Mouse (Mus musculus) forebrain, embryonic 16.5 days (tissue): ENCODE measurements around the gene Lpin2. TPM values are rescaled to one million over a fixed set of nuclear protein-coding genes. Genes with fewer than 3 reads are reported as not detected.

Experiments used
- ATAC-seq: fragments of 200-750 bp; cut with Nextera tagmentation; 2 replicates; pipeline ENCODE4 v1.8.0; 2017; ENCODE audit warnings: mild to moderate bottlenecking, moderate library complexity
- H3K27ac ChIP-seq: fragments of 300-500 bp; sonication (generic); 2 replicates; pipeline ENCODE4 v1.5.1; 2014; ENCODE audit warnings: low read length, control low read depth
- H3K27me3 ChIP-seq: fragments of 300-500 bp; sonication (generic); replicated peaks from 2 replicates; pipeline ENCODE4 v1.6.1; 2014; ENCODE audit warnings: low read length; ENCODE audit not compliant: control insufficient read depth, insufficient read depth
- H3K36me3 ChIP-seq: fragments of 300-500 bp; sonication (generic); 2 replicates; pipeline ENCODE4 v1.6.1; 2014; ENCODE audit not compliant: control insufficient read depth, insufficient read depth
- H3K4me1 ChIP-seq: fragments of 300-500 bp; sonication (generic); replicated peaks from 2 replicates; pipeline ENCODE4 v1.6.1; 2014; ENCODE audit warnings: low read length; ENCODE audit not compliant: control insufficient read depth, insufficient read depth
- H3K4me2 ChIP-seq: fragments of 300-500 bp; sonication (generic); 2 replicates; pipeline ENCODE4 v1.6.1; 2014; ENCODE audit warnings: mild to moderate bottlenecking, low read length, control low read depth
- H3K4me3 ChIP-seq: fragments of 300-500 bp; sonication (generic); replicated peaks from 2 replicates; pipeline ENCODE4 v1.5.1; 2014; ENCODE audit warnings: mild to moderate bottlenecking, low read length, control low read depth
- H3K9ac ChIP-seq: fragments of 300-500 bp; sonication (generic); replicated peaks from 2 replicates; pipeline ENCODE4 v1.6.1; 2014; ENCODE audit warnings: low read depth, low read length, control low read depth
- H3K9me3 ChIP-seq: fragments of 300-500 bp; sonication (generic); 2 replicates; pipeline ENCODE4 v1.6.1; 2016; ENCODE audit warnings: low read length; ENCODE audit not compliant: control insufficient read depth
- WGBS: fragments of 180-500 bp; shearing (Covaris S2); extraction: QIAGEN DNeasy Blood & Tissue Kit; methylation state at CpG from one replicate; pipeline ENCODE4 v1.1.7; 2014; 5-methylcytosine and 5-hydroxymethylcytosine counted together
- polyA plus RNA-seq: library from polyadenylated mRNA; unstranded; fragments of >200 nt; fragmentation: Nextera tagmentation; extraction: Ambion mirVana; gene quantifications from 2 replicates; pipeline ENCODE4 v1.2.1, GENCODE M21; 2015

The Lpin2 gene
- polyA plus RNA-seq, 1 experiment from 2014 or later = 40.1 TPM

DNA sequence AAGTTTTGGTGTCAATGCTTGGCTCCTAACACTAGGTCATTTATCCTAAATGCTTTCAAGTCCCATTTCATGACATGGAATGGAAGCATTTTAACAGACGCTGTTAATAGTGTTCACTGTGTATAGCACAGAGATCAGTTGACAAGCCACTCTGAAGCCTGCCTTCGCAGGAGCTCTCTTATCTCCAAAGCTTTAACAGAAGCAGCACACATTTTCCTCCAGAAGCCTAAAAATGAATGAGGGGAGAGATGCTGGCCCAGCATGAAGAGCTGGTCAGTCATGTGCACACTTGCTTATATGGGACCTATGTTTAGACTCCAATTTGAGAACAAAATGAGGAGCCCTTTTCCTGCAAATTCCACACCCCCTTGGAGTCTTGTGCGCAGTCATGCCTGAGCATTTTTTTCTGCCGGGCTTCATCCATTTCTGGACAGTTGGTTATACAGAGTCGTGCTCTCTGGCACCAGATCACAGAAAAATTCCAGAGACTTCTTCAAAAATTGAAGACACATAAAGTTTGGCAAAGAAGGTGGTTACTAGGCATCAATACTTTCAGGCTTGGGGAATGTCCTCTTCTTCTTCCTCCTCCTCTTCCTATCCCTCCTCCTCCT, 14.1 kb upstream of the Lpin2 start:
- Histone ChIP-seq H3K4me3 (no peak overlapping the region), H3K9me3 (no peaks in the 10 kb centered on the region), H3K27ac (no peak overlapping the region), H3K4me2 (no peak overlapping the region), H3K4me1 (no peaks in the 10 kb centered on the region), H3K9ac (no peak overlapping the region), H3K36me3 (no peaks in the 10 kb centered on the region), H3K27me3 (no peaks in the 10 kb centered on the region)
- 83% methylated on average over 5 of the region's 5 CpGs for WGBS
- no peak for ATAC-seq

DNA sequence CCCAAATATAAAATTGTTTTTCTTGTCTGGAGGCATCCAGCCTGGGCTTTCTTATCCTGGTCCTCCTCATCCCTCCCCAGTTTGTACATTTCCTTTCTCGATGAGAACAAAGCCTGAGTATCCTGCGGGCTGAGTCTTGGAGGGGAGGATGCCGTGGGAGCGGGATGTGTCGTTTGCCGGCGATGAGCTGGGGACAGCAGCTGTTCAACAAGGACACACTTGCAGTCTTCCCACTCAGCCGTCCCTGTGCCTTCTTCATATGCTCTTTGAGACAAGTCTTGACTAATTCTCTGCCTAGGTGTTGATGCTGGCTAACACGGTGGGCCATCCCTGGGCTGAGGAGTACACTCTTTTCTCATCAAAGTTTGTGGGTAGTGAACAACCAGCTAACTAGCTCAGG, 13.5 kb upstream of the Lpin2 start:
- H3K36me3 ChIP-seq = no peaks in the 10 kb centered on the region
- no peak overlapping the region for H3K4me3 ChIP-seq
- no peak overlapping the region for H3K4me2 ChIP-seq
- H3K27ac ChIP-seq = no peak overlapping the region
- ATAC-seq = no peak
- H3K9ac ChIP-seq = no peak overlapping the region
- no peaks in the 10 kb centered on the region for H3K27me3 ChIP-seq
- H3K9me3 ChIP-seq = no peaks in the 10 kb centered on the region
- 66% methylated on average over 9 of the region's 9 CpGs for WGBS
- H3K4me1 ChIP-seq = no peaks in the 10 kb centered on the region

DNA sequence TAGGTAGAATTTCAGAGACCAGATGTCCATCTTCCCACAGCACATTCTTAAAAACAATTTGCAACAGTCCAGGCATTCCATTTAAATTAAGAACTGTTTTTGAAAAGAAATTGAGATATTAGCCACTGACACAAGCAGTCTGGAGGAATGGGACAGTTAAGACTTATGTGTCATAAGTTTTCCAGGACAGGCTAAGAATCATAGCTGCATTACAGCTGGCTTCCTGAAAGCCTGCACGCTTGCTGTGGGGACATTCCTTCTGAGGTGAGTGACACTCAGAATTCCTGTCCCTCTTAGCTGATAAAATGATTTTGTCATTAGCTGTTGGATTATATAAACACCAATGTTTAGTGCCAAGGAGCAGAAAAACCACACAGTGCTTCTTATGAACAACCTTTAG, 12.7 kb upstream of the Lpin2 start:
- Histone ChIP-seq H3K4me2 (no peak overlapping the region), H3K9me3 (no peaks in the 10 kb centered on the region), H3K4me3 (no peak overlapping the region), H3K9ac (no peak overlapping the region), H3K4me1 (no peaks in the 10 kb centered on the region), H3K27ac (no peak overlapping the region), H3K36me3 (no peaks in the 10 kb centered on the region), H3K27me3 (no peaks in the 10 kb centered on the region)
- 82% methylated on average over 1 of the region's 1 CpGs for WGBS
- no peak for ATAC-seq

DNA sequence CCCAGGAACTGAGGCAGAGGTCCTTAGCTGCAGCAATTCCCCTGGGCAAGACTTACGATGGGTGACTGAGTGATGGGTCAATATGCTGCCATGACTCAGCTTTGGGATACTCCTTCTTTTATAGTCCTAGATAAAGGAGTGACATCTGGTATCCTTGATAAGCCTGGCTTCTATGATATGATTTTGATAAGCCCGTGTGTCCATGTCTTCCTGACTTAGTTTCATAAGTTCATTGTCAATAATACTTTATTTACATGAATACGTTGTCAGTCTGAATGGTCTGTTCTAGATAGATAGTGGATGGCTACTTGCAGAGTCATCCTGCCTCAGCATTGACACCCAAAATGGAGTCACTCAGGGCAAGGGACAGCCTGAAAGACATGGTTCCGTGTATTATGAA, 11.2 kb upstream of the Lpin2 start:
- no peak overlapping the region for H3K4me3 ChIP-seq
- WGBS = 96% methylated on average over 4 of the region's 4 CpGs
- no peaks in the 10 kb centered on the region for H3K36me3 ChIP-seq
- H3K27me3 ChIP-seq = no peaks in the 10 kb centered on the region
- H3K4me1 ChIP-seq = no peaks in the 10 kb centered on the region
- no peak overlapping the region for H3K27ac ChIP-seq
- no peak overlapping the region for H3K4me2 ChIP-seq
- no peaks in the 10 kb centered on the region for H3K9me3 ChIP-seq
- no peak for ATAC-seq
- no peak overlapping the region for H3K9ac ChIP-seq

DNA sequence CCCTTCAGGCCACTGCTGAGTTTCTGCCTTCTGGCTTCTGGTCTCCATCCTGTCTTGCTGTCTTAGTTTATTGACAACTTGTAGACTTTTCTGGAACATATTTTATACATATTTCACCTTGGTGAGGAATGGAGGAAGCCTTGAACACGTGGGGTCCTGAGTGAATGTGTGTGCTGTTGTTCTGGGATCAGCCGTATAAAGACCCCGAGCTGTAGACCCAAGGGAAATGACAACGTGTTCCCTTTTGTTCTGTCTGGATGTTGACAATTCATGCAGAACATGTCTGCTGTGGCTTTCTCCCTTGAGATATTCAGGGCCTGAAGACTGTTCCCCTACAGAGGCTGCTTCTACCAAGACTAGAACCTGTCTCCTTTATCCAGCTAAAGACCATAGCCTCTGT, 5.0 kb upstream of the Lpin2 start:
- no peak overlapping the region for H3K27ac ChIP-seq
- no peak overlapping the region for H3K4me3 ChIP-seq
- H3K9ac ChIP-seq = no peak overlapping the region
- no peaks in the 10 kb centered on the region for H3K36me3 ChIP-seq
- H3K9me3 ChIP-seq = no peaks in the 10 kb centered on the region
- 69% methylated on average over 4 of the region's 4 CpGs for WGBS
- H3K4me2 ChIP-seq = no peak overlapping the region
- no peak for ATAC-seq
- no peaks in the 10 kb centered on the region for H3K27me3 ChIP-seq
- H3K4me1 ChIP-seq = 0 out of 2 replicates have a peak, but pooled peaks cover 2% of the 10 kb centered on the region

DNA sequence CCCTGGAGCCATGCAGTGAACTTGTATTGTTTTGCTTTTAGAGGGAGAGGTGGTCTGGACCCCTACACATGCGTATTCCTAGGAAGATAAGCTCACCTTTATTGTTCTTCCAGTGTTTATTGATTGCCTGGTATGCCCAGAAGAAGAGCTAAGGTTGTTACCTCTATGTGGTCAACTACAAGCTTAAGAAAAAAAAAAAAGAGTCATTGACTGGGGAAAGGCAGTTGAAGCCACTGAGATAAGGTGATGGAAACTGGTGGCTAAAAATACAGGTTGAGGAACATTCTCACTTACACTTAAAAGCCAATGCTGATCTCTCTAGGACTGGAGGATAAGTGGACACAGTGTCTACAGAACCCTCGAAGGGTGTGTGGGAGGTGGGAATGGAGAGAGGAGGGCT, 4.4 kb upstream of the Lpin2 start:
- Histone ChIP-seq H3K36me3 (no peaks in the 10 kb centered on the region), H3K4me2 (no peak overlapping the region), H3K9me3 (no peaks in the 10 kb centered on the region), H3K27me3 (no peaks in the 10 kb centered on the region), H3K4me3 (no peak overlapping the region), H3K9ac (no peak overlapping the region), H3K27ac (no peak overlapping the region), H3K4me1 (0 out of 2 replicates have a peak, but pooled peaks cover 4% of the 10 kb centered on the region)
- no peak for ATAC-seq
- WGBS = 79% methylated on average over 2 of the region's 2 CpGs

DNA sequence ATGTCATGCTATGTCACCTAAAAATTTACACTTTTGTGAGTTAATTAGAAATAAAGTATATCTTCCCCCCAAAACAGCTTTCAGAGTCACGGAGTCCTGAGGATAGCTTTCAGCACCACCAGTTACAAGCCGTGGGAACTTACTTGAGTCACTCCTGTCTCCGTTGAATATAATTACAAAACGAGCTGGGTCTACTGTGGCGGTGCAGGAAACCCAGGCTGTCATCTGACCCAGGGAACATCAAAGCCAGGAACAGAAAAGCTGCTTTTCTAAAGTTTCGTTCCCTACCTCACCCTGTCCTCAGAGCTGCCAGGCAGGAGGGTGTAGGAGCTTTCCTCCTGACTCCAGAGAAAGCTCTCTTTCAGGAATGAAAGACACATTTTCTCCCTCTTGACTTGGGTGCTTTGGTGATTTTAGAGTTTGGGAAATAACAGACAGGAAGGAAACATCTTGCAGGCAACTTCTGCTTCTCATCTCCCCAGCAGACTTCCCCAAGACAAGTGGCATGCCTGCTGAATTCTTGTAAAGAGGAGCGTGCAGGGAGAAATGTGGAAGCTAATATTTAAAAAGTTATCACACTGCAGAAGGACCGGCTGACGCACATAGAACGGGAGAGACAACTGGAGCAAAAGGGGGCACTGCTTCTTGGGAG, 3.7 kb upstream of the Lpin2 start:
- no peaks in the 10 kb centered on the region for H3K9me3 ChIP-seq
- 46% methylated on average over 10 of the region's 10 CpGs for WGBS
- H3K4me2 ChIP-seq = no peak overlapping the region
- H3K9ac ChIP-seq = no peak overlapping the region
- no peak overlapping the region for H3K27ac ChIP-seq
- no peak for ATAC-seq
- H3K27me3 ChIP-seq = no peaks in the 10 kb centered on the region
- 0 out of 2 replicates have a peak, but pooled peaks cover 4% of the 10 kb centered on the region for H3K4me1 ChIP-seq
- no peaks in the 10 kb centered on the region for H3K36me3 ChIP-seq
- H3K4me3 ChIP-seq = no peak overlapping the region

DNA sequence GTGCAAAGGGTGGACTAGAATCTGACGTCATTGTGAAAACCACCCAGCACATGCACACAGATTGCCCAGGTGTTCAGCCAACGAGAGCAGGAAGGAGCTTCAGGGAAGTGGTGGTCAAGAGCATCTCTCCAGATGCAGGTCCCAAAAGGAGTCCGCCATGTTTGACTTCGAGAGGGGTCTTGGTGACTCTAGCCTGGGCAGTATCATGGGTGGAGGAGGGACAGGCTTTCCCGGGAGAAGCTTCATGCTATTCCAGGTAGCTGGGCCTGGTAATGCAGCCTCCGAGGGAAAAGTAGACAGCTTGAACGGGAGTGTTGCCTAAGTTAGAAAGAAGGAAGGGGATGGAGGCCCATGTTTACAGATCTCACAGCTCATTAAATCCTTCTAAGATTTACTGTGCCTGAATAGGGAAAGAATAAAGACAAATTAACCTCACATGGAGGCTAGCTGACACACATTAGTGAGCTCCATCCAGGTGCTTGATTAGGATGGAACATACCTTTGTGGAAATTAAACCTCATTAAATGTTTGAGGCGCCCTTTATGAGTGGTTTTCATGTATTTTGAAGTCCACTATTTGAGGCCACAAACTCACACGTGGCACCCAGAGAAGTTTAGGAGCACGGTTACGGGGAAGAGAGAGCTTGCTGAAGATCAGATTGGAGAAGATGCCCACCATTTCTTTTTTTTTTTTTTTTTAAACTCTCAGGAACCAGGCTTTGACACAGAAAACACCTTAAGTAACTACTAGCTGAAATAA, 2.6 kb upstream of the Lpin2 start:
- Histone ChIP-seq H3K9ac (no peak overlapping the region), H3K4me2 (no peak overlapping the region), H3K4me3 (no peak overlapping the region), H3K36me3 (no peaks in the 10 kb centered on the region), H3K4me1 (peaks cover 8% of the 10 kb centered on the region), H3K9me3 (no peaks in the 10 kb centered on the region), H3K27ac (no peak overlapping the region), H3K27me3 (no peaks in the 10 kb centered on the region)
- 84% methylated on average over 11 of the region's 11 CpGs for WGBS
- ATAC-seq = no peak

DNA sequence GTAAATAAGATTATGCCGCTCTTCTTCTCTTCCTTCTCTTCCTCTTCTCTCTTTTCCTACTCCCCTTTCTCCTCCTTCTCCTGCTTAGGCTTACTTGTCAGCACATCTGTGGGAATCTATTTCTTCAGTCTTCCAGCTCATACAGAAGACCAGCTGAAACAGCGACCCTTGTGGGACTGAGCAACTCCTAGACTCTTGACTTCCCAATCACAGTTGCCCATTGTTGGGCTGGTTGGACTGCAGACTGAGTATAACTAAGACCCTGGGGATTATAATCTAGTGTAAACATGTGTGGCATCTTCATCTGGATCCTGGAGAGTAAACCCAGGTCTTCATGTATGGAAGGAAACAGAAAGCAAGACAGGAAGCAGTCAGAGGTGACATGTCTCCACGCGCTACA, 1.8 kb upstream of the Lpin2 start:
- H3K36me3 ChIP-seq = no peaks in the 10 kb centered on the region
- H3K9ac ChIP-seq = no peak overlapping the region
- H3K4me3 ChIP-seq = no peak overlapping the region
- WGBS = 94% methylated on average over 4 of the region's 4 CpGs
- ATAC-seq = no peak
- H3K27me3 ChIP-seq = no peaks in the 10 kb centered on the region
- no peak overlapping the region for H3K4me2 ChIP-seq
- no peaks in the 10 kb centered on the region for H3K9me3 ChIP-seq
- H3K27ac ChIP-seq = no peak overlapping the region
- H3K4me1 ChIP-seq = peaks cover 17% of the 10 kb centered on the region
